Mouse (Mus musculus): ENCODE data around the gene Glis1.

Glis1 gene

DNA sequence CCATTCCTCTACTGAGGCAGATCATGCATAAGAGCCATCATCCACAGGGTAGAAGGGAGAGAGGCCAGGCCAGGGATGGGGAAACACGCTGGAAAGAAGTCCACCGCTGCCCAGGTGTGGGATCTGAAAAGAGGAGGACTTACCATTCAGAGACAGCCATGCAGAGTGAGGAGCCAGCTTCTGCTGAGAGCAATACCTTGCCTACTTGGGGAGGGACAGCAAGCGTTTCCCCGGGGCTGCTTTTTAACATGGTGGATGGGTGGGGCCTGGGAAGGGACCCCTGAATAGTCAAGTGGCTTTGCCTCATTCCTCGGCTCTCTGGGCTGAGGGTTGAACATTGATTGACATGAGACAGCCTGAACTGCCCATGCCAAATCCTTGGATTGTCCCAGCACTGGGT, 85.7 kb downstream of the Glis1 start:
- no peak for DNase-seq (ENCODE audit: low spot score)

DNA sequence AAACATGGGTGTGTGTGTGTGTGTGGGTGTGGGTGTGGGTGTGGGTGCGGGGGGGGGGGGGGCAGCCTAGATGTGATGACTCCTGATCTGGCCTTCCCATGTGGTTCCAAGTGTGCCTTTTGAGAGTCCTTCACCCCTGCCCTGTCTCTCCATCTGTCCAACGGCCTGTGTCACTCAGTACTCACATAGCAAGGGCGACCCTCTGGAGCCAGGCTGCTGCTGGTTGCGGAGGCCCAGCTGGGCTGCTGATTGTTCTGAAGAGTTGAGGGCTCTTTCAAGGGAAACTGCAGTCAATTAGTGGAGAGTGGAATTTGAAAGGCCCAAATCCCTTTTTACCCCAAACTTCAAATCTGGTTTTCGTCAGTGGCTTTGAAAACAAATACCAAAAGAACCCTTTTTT, 86.4 kb downstream of the Glis1 start:
- no peak for DNase-seq (ENCODE audit: low spot score)

DNA sequence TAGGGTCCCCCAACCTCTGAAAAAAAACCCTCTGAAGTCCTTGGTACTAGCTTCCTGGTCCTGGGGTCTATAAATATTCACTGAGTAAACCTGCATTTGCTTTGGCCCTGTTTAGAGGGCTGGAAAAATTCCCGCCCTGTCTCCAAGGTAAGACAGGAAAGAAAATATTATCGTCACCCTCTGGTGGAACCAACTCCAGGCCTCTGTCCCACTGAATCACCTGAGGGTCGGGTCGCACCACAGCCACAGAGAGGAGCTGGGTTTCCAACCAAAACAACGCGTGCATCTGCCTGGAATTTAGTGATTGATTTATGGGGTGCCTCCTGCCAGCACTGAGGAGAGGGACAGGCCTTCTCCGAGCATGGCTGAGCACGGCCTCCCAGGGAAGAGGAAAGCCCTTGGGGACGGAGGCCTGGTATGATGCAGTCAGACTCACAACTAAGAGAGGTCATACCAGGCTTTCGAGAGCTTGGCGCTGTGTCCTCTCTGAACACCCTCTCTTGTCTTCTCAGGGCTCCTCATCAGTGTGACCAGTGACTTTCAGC, 89.3 kb downstream of the Glis1 start:
- DNase-seq (ENCODE audit: low spot score) = no peak

DNA sequence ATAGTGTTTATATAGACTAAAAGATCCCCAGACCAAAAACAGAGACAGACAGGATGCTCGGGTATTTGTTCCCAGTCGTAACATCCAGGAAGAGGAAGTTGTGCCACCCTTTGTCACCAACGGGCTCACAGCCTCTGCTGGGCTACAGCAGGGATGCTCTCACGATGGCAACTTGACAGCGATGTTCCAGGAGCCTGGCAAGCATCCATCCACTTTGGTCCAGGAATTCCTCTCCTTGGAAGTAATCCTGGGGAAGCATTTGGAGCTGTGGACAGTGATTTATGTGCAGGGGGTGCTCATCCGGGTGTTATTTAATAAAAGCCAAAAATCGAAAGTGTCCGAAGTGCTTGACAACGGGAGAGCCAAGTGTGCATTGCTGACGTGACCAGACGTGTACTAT, 100.7 kb downstream of the Glis1 start:
- peak; percentile 21 for DNase-seq (ENCODE audit: low spot score)

DNA sequence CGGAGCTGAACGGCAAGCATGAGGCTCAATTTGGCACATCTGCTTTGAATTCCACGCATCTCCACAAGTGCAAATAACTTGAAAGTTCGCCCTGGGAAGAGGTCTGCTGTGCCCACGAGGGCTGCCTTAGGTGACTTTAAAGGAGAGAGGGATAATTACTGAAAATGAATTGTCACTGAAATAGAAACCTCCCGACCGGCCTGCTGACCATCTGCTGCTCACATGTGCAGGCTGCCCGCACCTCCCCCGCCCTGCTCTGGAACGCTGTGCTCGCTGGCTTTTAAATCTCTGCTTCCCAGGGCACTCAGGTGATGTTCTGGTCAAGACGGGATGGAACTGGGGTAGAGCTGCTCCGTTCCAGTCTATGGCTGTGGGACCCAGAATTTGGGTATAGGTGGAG, 103.7 kb downstream of the Glis1 start:
- DNase-seq (ENCODE audit: low spot score) = no peak

DNA sequence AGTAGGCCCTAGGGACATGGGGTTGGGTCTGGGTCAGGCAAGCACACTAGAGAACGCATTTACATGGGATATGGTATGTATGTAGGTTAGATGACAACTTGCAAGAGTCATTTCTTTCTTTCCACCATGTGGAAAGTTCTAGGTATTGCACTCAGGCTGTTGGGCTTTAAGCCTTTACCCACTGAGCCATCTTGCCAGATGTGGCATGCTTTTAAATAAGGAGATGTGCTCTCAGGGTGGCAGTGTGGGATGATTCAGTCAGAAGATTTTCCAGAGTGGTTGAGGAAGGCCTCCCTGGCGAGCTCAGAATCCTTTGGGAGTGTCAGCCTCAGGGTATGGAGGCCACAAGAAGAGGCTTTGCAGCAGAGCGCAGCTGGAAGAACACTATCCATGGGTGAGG, 104.2 kb downstream of the Glis1 start:
- DNase-seq (ENCODE audit: low spot score) = no peak

DNA sequence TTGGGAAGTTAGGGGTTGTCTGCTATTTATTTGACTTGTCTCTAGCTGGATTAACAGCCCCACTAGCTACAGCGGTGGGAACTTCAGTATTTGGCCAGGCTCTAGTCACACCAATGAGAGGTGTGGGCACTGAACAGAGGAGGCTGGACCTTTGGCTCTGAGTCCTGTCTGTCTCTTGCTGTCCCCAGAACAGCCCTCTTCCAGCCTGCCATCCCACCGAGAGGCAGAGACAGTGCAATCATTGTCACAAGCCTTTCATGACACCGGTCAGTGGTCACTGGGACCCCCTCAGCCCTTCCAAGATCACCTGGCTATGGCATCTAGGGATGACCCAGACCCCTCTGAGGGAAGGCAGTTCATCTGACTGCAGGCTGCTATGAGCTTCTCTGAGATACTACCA, 104.6 kb downstream of the Glis1 start:
- DNase-seq (ENCODE audit: low spot score) = no peak

DNA sequence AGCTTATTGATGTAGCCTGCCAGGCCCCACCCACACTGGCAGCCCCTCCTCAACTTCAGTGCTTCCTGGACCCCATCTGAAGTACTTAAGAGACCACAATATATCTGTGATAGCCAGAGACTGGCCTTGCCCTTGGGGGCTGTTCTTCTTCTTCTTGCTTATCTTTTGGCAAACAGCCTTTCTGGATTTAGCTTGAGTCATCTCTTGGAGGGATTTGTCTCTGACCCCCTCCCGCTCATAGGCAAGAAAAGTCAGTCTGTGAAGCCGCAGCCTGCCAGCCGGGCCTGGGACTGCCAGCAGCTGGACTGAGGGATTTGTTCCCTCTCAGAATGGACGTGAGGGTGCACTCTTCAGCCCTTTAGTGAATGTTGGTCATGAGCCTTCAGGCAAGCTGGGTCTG, 107.4 kb downstream of the Glis1 start:
- no peak for DNase-seq (ENCODE audit: low spot score)

DNA sequence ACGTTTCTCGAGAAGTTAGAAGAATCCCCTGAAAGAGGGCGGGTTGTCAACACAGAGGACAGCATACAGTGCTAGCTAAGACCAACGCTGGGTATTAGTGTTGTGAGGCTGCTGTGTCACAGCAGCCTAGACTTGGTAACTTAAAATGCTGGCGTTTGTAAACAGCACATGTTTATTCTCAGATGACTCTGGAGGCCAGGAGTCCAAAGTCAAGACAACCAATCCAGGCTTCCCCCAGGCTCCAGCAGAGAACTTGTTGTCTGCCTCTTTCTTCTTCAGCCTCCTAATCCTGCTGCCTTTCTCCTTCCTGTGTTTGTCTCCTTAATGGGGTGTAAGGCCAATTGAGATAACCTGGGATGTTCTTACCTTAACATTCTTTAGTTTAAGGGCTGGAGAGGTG, 110.5 kb downstream of the Glis1 start:
- DNase-seq (ENCODE audit: low spot score) = no peak

DNA sequence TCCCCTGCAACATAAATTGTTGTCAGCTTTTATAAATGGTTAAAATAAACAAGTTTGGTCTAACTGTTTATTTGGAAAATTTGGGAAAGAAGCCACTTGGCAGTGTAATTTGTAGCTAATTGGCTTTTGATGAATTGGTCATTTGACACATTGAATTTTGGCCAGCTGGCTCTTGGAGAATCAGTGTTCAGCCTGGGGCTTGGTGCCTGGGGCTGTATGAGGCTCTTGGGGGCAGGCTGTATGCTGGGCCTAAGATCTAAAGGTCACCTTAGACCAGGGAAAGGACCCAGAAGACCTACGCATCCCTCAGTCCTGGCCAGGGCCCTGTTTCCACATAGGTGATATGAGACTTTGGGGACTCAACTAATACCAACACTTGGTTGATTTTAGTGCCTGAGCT, 111.3 kb downstream of the Glis1 start:
- no peak for DNase-seq (ENCODE audit: low spot score)

DNA sequence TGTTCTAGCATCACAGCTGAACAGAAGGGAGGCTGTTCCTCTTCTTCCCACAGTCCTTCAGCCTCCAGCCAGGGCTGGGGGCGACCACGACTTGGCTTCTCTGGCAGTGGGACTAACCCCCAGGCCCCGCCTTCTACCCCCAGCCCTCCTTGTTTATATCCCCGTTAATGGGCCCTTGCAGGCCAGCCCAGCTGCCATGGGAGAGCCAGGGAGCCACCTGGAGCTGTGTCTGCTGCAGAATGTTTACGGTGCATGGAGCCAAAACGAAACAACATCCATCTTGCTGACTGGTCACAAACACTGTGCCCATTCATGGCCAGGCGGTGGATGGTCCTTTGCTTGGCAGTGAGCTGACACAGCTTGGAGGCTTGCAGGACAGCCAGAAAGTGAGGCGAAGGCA, 112.1 kb downstream of the Glis1 start:
- no peak for DNase-seq (ENCODE audit: low spot score)

DNA sequence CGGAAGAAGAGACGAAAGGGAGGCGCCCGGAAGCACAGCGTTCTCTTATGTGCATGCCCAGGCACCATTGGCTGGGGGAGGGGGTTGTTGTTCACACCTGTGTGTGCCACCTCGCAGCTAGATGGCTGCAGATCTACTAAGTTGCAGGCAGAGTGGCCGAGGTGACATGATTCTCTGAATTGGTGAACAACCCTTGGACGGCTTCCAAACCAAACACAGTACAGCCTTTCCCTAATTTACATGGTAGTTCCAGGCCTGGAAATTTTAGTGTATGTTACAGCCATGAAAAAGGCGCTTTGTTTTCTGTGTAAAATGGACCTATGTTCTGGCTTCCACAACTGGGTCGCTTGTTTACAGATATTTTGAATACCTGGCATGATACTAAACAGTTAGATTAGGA, 115.7 kb downstream of the Glis1 start:
- DNase-seq (ENCODE audit: low spot score) = no peak

DNA sequence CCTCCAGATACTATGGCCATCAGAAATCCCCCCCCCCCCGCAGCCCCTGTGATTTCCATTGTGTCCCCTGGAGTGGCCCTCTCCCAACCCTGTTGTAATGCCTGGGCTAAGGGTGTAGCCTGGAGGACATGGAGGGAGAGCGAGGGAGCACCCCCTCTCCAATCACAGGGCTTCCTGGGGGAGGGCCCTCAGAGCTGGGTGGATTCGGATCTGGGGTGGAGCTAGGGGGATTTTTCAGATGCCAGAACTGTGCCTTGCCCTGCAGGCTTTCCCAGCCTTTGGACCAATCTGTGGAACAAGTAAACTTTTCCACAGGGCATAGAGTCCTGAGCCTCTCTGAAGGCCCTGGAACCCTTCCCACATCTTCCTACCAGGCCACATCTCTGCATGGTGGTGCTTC, 116.2 kb downstream of the Glis1 start:
- no peak for DNase-seq (ENCODE audit: low spot score)

DNA sequence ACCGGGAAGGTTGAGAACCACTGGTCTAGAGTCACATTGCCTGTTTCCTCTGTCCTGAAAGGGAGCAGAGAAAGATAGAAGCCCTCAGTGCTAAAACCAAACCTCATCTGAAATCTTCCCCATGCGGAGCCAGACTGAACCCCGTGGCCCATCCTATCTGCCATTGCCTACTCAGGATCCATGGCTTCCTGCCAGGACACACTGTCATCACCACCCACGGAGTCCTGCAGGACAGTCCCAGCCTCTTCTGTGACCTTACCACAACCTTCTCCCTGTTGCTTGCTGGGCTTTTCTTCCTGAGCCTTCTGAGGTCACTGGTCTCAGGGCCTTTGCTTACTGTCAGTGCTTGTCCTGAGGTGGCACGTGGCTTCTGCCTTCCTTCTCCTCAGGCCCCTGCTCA, 118.3 kb downstream of the Glis1 start:
- no peak for DNase-seq (ENCODE audit: low spot score)

DNA sequence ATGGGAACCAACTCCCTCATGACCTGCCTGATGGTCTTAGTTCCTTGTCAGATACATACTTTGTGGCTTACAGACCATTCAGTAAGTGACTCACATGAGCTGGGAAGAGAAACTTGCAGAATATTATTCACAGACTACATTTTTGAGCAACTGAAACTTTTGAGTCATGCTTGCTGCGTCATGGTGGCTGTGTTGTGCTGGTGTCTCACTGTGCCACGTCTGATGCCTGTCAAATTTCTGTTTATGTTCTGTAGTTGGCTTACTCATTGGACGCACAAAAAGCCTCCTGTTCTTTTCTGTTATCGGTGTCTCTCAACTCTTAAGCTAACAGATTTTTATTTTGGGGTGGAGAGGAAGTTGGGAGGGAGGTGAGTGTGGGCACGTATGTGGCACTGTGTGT, 119.4 kb downstream of the Glis1 start:
- DNase-seq (ENCODE audit: low spot score) = no peak

DNA sequence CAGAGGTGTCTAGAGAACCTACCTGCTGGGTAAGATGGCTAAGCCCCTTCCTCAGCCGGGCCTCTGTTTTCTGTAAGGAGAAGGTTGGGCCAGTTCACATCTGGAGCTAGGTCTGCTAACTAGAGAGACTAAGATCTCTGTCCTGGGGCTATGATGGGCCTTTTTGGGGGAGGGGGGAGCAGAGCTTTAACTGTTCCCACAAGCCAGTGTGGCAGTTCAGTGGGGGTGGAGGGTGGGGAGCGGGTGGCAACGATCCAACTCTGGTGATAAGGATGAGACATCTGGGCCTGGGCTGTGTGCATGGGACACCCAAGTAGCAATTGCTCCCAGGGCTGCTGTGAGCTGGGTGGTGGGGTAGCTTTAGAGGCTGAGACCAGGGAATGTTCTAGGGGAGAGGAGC, 124.4 kb downstream of the Glis1 start:
- no peak for DNase-seq (ENCODE audit: low spot score)

DNA sequence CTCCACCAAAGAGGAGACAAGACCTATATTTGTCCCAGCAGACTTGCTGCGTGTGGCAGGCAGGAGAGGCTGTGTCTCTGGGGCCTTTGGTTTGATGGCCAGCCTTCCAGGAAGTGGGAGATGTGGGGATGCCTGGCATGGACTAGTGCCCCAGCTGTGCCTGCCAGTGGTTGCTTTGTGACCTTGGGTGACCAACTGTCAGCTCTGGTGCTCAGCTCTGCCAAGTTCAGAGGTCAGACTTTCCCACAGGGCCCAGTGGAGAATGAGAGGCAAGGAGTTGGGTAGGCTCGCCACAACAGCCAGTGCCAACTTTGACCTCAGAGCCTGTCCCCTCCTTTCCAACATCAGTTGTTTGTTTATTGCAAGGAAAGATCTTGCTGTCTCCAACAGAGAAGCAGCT, 126.7 kb downstream of the Glis1 start:
- DNase-seq (ENCODE audit: low spot score) = no peak

DNA sequence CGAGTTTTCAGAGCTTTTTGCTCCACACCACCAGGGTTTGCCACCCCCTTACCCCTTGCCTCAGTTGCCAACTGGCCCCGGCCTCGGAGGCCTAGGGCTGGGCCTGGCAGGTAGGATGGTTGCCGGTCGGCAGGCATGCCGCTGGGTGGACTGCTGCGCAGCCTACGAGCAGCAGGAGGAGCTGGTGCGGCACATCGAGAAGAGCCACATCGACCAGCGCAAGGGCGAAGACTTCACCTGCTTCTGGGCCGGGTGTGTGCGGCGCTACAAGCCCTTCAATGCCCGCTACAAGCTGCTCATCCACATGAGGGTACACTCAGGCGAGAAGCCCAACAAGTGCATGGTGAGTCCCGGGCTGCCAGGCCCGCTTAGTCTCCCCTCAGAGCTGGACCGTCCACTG, 133.8 kb downstream of the Glis1 start:
- DNase-seq (ENCODE audit: low spot score) = no peak

DNA sequence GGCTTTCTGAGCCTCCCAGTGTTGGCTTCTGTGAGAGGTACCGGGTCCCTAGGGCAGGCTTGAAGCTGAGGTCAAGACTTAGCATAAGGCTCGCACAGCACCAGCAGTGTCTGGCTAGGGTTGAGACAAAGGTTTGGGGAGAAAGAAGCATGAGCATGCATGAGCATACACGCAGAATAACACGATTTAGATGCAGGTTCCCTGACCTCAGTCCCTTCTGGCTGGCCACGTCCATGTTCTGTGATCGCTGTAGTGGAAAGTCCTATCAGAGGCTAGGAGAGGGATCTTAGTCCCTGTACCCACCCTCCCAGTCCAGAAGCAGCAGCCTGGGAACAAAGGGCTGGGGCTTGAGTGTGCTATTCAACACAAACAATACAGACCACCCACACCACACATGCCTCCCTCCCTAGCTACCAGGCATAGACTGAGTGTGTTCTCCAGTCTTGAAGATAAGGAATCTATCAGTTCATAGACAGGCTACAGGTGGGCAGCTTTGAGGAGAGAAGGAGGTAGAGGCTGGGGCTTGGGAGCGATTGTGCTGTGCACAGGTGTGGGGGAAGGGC, 134.6 kb downstream of the Glis1 start:
- no peak for DNase-seq (ENCODE audit: low spot score)

DNA sequence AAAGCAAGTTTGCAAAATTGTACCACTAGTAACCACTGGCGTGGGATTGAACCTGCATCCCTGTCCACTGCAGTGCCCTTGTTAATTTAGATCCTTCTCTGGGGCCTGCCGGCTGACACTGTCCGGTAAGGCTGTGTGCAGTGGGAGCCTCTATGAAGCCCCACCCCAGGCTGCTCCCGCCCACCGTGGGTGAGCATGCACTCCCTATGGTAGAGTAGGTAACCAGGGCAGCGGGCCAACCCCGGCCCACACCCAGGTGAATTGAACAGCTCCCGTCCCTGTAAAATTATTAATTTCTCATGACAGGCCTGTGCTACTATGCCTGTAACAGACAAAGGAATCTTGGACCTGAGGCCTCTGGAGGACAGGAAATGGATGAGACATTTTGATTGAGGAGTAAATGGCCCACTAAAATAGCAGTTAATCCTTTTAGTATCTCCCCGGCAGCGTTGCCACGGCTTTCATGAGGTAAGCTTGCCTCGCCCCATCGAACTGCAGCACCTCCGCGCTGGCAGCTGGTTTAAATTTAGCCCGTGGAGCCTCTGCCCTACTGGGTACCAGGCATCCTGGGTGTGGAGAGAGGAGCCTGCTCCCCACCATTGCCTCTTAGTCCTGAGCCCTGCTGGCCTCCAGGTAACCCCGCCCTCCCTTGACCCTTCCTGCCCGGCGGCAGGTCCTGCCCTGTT, 136.1 kb downstream of the Glis1 start:
- no peak for DNase-seq (ENCODE audit: low spot score)

DNA sequence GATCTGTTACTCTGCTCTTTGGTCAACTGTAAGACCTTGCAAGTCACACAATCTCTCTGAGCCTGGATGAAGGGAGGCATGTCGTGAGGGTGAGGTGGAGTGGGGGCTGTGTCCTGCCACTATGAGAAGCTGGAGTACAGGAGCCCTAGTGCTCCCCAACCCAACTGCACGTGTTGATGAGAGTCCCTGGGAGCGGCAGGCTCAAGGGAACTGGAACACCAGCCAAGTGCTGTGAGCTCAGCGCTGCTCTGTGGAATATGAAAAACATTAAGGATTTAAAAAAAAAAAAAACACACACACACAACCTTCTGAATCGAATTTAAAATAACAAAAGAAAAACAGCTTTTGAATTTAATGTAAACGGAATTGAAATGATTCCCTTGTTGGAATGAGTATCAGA, 141.4 kb downstream of the Glis1 start:
- DNase-seq (ENCODE audit: low spot score) = no peak

DNA sequence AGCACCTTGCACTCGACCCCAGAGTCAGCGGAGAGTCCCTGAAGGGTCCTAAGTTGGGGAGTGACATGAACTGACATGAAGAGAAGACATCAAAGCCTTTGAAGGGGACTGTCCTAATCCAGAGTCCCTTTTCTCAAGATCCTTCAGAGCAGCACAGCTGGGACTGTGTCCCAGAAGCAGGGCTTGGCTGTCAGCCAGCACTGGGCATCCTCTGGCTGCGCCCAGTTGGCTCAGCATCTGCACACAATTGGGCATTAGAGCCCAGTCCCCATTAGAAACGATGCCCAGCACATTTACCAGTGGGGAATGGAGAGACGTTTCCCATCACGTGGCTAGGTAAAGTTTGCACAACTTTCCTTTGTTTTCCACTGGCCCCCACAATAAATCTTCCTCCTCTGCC, 142.4 kb downstream of the Glis1 start:
- DNase-seq (ENCODE audit: low spot score) = peak; percentile 16

DNA sequence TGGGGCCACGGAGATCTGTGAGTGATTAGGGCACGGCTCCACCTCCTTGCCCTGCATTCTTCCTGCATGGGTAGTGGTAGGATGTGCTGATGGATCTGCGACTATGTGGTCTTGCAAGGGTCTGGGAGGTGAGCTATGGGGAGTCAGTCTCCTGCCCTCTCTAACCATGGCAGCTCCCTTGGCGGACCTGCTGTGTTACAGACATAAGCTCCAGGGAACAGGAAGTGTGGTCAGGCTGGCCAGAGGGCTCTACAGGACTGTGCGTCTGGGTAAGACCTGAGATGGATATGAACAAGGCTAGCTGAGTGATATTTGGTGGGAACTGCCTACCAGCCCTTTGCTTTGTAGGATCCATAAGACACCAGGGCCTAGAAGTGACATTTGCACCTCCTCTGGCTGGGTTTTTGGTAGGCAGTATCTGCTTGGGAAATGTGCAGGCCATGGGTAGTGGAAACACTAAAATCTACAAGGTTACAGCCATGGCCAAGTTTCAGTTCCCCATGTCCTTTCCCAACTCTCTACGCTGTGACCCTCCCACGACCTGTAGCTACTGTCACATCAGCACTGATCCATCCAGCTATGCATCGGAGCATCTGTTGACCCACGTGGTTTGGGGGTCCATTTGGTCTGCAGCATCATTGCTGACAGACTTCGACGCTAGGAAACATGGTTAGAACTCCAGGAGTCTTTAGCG, 142.9 kb downstream of the Glis1 start:
- no peak for DNase-seq (ENCODE audit: low spot score)

DNA sequence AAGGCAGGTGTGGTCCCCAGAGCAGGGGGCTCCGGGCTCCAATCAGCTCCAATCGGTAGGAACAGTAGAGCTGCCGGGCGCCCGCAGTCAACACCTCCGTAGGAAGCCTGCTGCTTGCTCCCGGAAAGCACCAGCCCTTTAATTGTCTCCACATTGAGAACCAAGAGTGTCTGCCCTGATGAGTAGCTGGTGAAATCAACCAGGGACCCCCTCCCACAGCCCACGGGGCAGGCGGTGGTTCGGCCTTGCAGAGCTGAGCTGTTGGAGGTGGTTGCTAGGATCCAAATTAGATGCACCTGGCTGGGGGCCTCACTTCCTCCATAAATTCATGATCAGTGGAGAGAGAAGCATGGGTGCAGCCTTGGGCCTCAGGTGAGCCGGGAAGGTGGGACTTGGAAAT, 146.5 kb downstream of the Glis1 start:
- DNase-seq (ENCODE audit: low spot score) = no peak
